Mouse (Mus musculus) thymus, adult 2 months (tissue): ENCODE data around the gene Eif4h.

Experiments
- CTCF ChIP-seq: fragments of 200-500 bp; IDR thresholded peaks from 2 replicates; pipeline ENCODE4 v1.5.1; 2012; ENCODE audit warnings: mild to moderate bottlenecking, control low read depth, low read length, moderate library complexity, borderline replicate concordance; ENCODE audit not compliant: control insufficient read depth, poor library complexity, insufficient read depth; ENCODE audit errors: extremely low read depth
- POLR2A ChIP-seq: fragments of 200-500 bp; IDR thresholded peaks from 2 replicates; pipeline ENCODE4 v1.6.1; 2012; ENCODE audit warnings: mild to moderate bottlenecking, low read length, control low read depth, moderate library complexity; ENCODE audit not compliant: control insufficient read depth, poor library complexity, insufficient read depth; ENCODE audit errors: extremely low read depth

DNA sequence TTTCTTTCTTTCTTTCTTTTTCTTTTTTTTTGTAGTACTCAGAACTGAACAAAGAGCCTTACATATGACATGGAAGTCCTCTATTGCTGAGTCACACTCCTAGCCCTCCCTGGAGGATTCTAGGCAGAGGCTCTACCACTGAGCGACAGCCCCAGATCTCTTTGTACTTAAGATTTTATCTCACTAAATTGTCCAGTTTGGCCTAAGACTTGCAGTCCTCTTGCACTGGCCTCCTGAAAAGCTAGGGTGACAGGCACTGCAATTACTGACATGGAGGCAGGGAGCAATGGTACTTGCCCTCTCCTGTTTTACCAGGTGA is 32.9 kb upstream of the Eif4h start:
- TF ChIP-seq POLR2A (no peak), CTCF (no peak)
